Mouse (Mus musculus) brain, adult 10 weeks (tissue): ENCODE measurements around the gene Gm14305. TPM values are rescaled to one million over a fixed set of nuclear protein-coding genes. Genes with fewer than 3 reads are reported as not detected.

Source experiments
- polyA plus RNA-seq: library from polyadenylated mRNA; stranded (reverse); fragments of 350-450 nt; fragmentation: Illumina TruSeq; extraction: RNeasy Lipid Tissue Mini Kit (QIAGEN cat#74804); gene quantifications from one replicate; pipeline ENCODE4 v1.2.3, GENCODE M21; 2015; ENCODE audit warnings: low read depth, low replicate concordance

The Gm14305 gene
- polyA plus RNA-seq = 98.5 TPM

GRCm38 (mm10) chr2:176708051-176708450 lies at the start of gene Gm14305:
TSS of gene Gm14305 (plus strand) at chr2:176708328.

GRCm38 (mm10) chr2:176670222-176670621 lies 37.9 kb upstream of the Gm14305 start, which contains the start of gene Zfp973:
TSS of gene Zfp973 (plus strand) at chr2:176670522.

Other genes starting within 250 kb of the Gm14305 start
- gene Gm14434, start 221.5 kb upstream of the Gm14305 start, polyA plus RNA-seq = 0.91 TPM
- gene Zfp967, start 187.3 kb upstream of the Gm14305 start, polyA plus RNA-seq = not detected
- gene Gm14308, start 72.0 kb upstream of the Gm14305 start, polyA plus RNA-seq = 11.1 TPM
- 24.5 TPM for gene Zfp973, start 37.8 kb upstream of the Gm14305 start, polyA plus RNA-seq
- 104 TPM for gene Gm14295, start 90.3 kb downstream of the Gm14305 start, polyA plus RNA-seq
- gene Gm14408, start 122.8 kb downstream of the Gm14305 start, polyA plus RNA-seq = not detected
- gene Gm14296, start 219.5 kb downstream of the Gm14305 start, polyA plus RNA-seq = 29.6 TPM